Mouse (Mus musculus) thymus, postnatal 4 days (tissue): ENCODE measurements around the gene Brk1.

Experiments
- DNase-seq: peaks from one replicate; pipeline ENCODE4 v3.0.0; 2021

Gene Brk1

DNA sequence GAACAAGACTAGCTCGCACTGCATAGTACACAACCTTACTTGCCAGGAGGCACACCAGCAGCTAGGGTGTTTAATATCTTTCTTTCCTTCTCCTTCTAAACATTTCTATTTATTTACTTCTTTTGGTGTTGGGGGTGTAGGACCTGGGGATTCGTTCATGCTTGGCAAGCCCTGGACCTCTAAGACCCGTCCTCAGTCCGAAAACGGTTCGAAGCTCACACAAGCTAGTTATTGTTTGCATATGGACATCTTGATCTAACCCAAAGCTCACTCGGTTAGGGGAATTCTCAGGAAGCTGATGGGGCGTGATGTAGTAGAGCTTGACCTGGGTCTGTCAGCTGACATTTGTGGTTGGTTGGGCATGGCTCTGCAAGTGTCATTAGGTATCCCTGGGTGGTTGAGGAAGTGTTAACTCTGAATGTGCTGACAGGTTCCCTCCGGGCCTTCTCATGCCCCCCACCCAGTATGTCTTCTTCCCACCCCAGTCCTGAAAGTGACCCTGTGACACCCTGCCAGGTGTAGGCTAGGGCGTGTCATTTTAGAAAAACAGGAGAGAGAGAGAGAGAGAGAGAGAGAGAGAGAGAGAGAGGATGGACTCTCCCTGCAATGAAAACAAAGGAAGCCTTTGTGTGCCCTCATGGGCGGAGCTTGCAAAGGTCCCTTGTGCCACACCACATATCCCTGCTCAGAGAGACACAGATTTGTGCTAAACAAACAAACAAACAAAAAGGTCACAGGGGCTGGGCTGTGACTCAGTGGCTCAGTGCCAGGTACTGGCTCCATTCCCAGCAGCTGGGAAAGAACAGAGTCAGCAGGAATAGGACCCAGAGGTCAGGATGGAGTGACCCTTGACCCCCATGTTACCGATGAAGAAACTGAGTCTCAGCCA lies 57.0 kb downstream of the Brk1 start:
- DNase-seq: no peak

DNA sequence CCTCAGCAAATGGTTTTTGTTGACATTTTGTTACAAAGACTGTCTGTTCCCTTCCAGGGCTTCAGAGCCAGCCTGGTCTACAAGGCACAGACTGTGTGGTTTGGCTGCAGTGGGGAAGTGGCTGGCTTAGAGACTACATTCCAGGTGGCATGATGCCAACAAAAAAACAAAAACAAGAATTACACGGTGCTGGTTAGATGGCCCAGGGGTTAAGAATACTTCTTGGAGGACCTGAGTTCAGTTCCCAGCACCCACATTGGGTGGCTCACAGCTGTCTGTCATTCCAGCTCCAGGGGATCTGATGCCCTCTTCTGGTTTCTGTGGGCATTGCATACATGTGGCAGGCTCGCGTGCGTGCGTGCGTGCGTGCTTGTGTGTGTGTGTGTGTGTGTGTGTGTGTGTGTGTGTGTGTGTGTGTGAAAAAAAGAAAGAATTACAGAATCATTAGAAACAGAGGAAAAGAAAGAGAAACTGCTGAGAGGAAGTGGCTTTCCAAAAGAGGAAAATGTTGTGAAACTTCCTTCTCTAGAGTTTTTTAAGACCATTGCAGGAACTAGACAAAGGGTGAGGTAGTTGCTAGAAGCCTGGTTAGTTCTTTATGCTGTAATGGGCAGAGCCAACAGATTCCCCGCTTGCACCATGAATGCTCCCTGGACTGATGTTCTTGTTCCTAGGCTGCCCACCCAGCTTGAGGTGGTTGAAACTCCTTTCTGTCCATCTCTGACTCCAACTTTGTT lies 58.6 kb downstream of the Brk1 start:
- no peak for DNase-seq

DNA sequence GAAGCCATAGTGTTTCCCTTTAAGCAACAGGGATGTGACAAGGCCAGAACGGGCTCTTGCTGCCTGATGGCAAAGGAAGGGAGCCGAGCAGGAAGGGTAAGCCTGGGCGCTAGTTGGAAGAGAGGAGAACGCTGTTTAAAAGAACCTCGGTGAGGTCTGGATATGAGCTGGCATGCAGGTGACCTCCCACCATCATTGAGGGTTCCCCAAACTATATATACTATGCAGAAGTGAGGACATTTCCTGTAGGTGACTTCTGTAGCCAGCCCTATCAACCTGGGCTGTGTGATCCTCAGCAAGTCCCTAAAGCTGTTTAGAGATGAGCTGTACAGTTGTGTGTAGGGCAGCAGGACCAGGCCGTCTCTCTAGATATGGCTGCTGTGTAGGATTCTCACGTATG lies 59.7 kb downstream of the Brk1 start:
- no peak for DNase-seq
